Mouse (Mus musculus): ENCODE data around the gene Rab36. TPM values are rescaled to one million over a fixed set of nuclear protein-coding genes. Genes with fewer than 3 reads are reported as not detected.

Gene Rab36
- polyA plus RNA-seq, 1 experiment from 2014 or later, result 11.7 TPM

DNA sequence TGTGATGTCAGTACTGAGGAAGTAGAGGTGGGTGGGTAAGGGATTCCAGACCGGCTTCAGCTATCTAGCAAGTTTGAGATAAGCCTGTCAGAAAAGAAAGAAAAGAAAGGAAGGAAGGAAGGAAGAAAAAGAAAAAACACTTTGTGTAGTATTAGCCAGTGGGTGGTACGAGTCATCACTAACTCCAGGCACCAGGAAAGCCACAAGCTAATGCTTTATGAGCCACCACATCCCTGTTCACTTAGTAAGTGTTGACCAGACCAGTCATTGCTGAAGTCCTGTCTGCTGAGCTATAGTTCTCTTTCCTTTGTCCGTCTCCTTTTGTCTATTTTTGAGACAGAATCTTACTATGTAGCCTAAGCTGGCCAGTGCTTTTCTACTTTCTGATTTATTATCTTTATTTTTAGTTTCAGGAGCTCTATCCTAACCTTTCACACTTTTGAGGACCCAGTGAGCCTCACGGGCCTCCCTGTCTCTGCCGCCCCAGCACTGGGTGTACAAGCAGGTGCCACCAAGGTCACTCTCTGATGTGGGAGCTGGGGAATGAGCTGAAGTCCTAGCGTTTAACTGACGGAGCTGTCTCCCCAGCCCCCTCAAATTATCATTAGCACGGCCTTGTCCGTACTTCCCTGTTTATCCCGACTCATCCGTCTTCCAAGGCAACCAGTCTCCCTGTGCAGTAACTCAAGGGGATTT is 33.6 kb downstream of the Rab36 start:
- ATAC-seq (ENCODE audit: insufficient number of reproducible peaks, insufficient read depth, low FRiP score, low TSS enrichment, low read depth), result no peak
- peaks cover 32% of the 10 kb centered on the region for H3K36me3 ChIP-seq
- H3K4me2 ChIP-seq, result no peak overlapping the region
- H3K27ac ChIP-seq, result no peak overlapping the region
- H3K9me3 ChIP-seq, result no peaks in the 10 kb centered on the region
- H3K4me1 ChIP-seq (replicated peaks), result peaks cover 35% of the 10 kb centered on the region
- H3K9ac ChIP-seq (replicated peaks), result no peak overlapping the region
- no peaks in the 10 kb centered on the region for H3K27me3 ChIP-seq
- H3K4me3 ChIP-seq (replicated peaks), result no peak overlapping the region
- WGBS, result 65% methylated on average over 11 of the region's 11 CpGs

DNA sequence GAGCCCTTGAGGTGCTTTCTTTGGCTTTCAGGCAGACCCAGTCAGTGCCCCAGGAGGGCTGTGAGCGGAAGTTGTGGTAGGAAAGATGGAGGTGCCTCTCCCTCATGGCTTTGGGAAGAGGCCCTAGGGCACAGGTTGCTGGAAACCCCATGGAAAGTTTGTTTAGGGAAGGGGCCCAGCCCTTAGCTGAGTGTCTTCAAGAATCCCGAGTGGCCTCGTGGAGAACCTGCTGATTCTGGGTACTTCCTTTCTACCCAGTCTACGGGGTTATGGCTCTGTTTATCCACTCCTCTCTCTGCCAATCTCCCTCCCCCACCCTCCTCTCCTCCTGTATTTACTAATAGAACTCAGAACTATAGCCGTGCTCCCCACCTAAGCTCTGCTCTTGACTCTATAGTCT is 38.8 kb downstream of the Rab36 start:
- no peak for ATAC-seq (ENCODE audit: insufficient number of reproducible peaks, insufficient read depth, low FRiP score, low TSS enrichment, low read depth)
- Histone ChIP-seq H3K27me3 (no peaks in the 10 kb centered on the region), H3K9me3 (no peaks in the 10 kb centered on the region), H3K36me3 (peaks cover 24% of the 10 kb centered on the region; the same call in 1 of the 2 replicates), H3K4me2 (no peak overlapping the region), H3K4me3 (replicated peaks) (no peak overlapping the region), H3K9ac (replicated peaks) (no peak overlapping the region), H3K27ac (no peak overlapping the region), H3K4me1 (replicated peaks) (peaks cover 20% of the 10 kb centered on the region; the same call in 1 of the 2 replicates)
- WGBS, result 82% methylated on average over 5 of the region's 5 CpGs

DNA sequence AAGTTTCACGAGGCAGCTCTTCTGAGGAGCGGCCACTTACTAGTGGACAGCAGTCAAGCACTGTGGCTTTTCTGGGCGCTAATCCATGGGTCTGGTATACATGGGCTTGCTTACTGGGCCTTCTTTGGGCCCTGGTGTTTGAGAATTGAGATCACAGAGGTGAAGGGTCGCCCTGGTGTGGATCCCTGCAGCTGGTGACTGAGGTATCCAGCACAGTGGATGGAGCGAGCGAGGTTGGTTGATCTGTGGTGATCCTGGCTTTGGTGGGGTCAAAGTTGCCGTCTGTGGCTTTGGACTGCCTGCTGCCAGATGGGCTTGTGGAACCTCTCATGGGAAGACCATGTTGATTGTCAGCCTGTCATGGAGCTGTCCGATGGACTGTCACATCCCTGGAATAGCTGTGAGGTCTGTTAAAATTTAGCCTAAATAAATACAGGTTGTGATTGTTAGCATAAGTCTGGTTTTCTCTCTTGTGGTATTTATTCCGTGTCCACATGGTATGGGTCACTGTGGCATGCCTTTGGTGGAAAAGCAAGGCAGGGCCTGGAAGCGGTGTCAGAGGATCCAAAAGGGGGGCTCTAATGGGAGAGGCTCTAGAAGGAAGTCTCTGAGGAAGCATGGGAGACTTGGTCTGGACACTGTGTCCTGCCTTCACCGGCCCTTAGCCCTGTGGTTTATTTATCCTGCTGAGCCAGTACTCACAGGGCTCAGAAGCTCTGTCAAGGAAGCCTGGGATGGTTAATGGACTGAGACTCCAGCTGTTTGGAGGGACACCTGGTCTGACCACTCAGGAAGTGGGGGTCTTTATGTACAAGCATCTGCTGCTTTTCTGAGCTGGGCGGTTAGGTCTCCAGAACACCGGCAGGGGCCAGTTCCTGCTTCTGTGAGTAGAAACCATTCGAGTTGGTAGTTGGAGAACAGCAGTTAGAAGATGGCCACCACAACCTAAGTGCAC is 41.6 kb downstream of the Rab36 start:
- Histone ChIP-seq H3K27ac (no peak overlapping the region), H3K9ac (replicated peaks) (no peak overlapping the region), H3K4me1 (replicated peaks) (peaks cover 20% of the 10 kb centered on the region; the same call in 1 of the 2 replicates), H3K4me2 (no peak overlapping the region), H3K36me3 (peaks cover 28% of the 10 kb centered on the region), H3K4me3 (replicated peaks) (no peak overlapping the region), H3K27me3 (no peaks in the 10 kb centered on the region), H3K9me3 (no peaks in the 10 kb centered on the region)
- no peak for ATAC-seq (ENCODE audit: insufficient number of reproducible peaks, insufficient read depth, low FRiP score, low TSS enrichment, low read depth)
- 75% methylated on average over 14 of the region's 14 CpGs for WGBS

DNA sequence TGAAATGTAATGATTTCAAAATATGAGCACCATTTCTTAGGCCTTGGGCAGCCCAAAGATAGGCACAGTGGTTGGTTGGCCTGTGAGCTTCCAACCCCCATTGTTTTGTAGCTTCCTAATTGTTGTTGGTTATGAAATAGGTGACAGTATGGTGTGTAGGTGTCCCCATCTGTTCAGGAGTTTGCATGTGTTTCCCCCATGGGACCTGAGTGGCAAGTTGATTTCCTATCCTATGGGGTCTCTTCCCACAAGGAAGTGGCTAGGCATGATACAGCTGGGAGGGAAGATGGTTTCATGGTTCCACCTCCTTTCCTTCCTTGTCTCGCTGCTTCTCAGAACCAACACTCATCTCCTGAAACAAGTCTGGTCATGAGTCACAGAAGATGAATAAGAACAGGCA is 48.5 kb downstream of the Rab36 start:
- no peak for ATAC-seq (ENCODE audit: insufficient number of reproducible peaks, insufficient read depth, low FRiP score, low TSS enrichment, low read depth)
- no peaks in the 10 kb centered on the region for H3K4me1 ChIP-seq (replicated peaks)
- no peak overlapping the region for H3K27ac ChIP-seq
- no peak overlapping the region for H3K9ac ChIP-seq (replicated peaks)
- no peak overlapping the region for H3K4me2 ChIP-seq
- 77% methylated on average over 1 of the region's 1 CpGs for WGBS
- no peaks in the 10 kb centered on the region for H3K9me3 ChIP-seq
- no peaks in the 10 kb centered on the region for H3K27me3 ChIP-seq
- H3K4me3 ChIP-seq (replicated peaks), result no peak overlapping the region
- peaks cover 20% of the 10 kb centered on the region for H3K36me3 ChIP-seq

GRCm38 (mm10) chr10:75088471-75088870 is 51.6 kb downstream of the Rab36 start:
- Histone ChIP-seq H3K9me3 (no peaks in the 10 kb centered on the region), H3K4me1 (replicated peaks) (0 out of 2 replicates have a peak, but pooled peaks cover 10% of the 10 kb centered on the region), H3K27me3 (no peaks in the 10 kb centered on the region), H3K9ac (replicated peaks) (no peak overlapping the region), H3K4me3 (replicated peaks) (no peak overlapping the region), H3K27ac (no peak overlapping the region), H3K4me2 (no peak overlapping the region), H3K36me3 (peaks cover 21% of the 10 kb centered on the region; the same call in 1 of the 2 replicates)
- 92% methylated on average over 4 of the region's 4 CpGs for WGBS
- ATAC-seq (ENCODE audit: insufficient number of reproducible peaks, insufficient read depth, low FRiP score, low TSS enrichment, low read depth), result no peak

- no peaks in the 10 kb centered on the region for H3K27me3 ChIP-seq
- H3K4me3 ChIP-seq (replicated peaks), result no peak overlapping the region
- no peak overlapping the region for H3K9ac ChIP-seq (replicated peaks)
- no peak overlapping the region for H3K4me2 ChIP-seq
- no peak for ATAC-seq (ENCODE audit: insufficient number of reproducible peaks, insufficient read depth, low FRiP score, low TSS enrichment, low read depth)
- H3K27ac ChIP-seq, result no peak overlapping the region
- no peaks in the 10 kb centered on the region for H3K9me3 ChIP-seq
- 81% methylated on average over 10 of the region's 10 CpGs for WGBS
- peaks cover 19% of the 10 kb centered on the region for H3K4me1 ChIP-seq (replicated peaks)
- 0 out of 2 replicates have a peak, but pooled peaks cover 5% of the 10 kb centered on the region for H3K36me3 ChIP-seq
These were observed 54.8 kb downstream of the Rab36 start for GRCm38 (mm10) chr10:75091478-75092152.

DNA sequence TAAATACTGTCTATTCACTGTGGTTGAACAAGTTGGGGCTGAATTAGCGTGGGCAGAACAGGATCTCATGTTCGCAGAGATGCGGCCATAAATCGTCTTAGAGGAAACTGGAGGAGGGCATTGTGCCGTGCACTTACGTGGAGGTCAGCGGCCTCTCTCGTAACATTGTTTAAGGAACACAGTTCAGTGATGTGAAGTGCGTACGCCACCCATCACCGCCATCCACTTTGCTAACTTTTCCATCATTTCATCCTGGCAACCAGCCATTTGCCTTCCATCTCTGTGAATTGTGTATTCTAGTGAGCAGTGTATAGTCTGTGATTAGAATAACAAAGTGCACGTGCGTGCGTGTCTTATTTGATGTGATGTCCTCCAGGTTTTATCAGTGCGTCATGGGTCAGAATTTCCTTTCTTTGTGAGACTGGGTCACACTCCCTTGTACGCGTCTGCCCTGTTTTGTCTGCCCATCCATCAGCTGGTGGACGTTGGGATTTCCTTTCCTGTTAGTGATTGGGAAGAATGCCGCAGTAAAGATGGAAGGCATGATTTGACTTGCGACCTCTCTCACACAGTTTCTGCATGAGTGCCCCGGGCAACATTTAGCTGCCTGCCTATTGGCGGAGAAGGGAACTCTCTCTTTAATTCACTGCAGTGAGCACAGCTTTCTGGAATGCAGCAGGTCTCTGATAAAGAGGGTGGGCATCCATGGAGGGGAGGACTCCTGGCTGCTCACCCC is 56.6 kb downstream of the Rab36 start:
- Histone ChIP-seq H3K9me3 (no peaks in the 10 kb centered on the region), H3K4me2 (no peak overlapping the region), H3K27me3 (no peaks in the 10 kb centered on the region), H3K4me1 (replicated peaks) (peaks cover 36% of the 10 kb centered on the region), H3K4me3 (replicated peaks) (no peak overlapping the region), H3K27ac (no peak overlapping the region), H3K9ac (replicated peaks) (no peak overlapping the region), H3K36me3 (0 out of 2 replicates have a peak, but pooled peaks cover 5% of the 10 kb centered on the region)
- 0 out of 2 replicates have a peak, but pooled peaks have one; percentile 24 for ATAC-seq (ENCODE audit: insufficient number of reproducible peaks, insufficient read depth, low FRiP score, low TSS enrichment, low read depth)
- WGBS, result 56% methylated on average over 22 of the region's 22 CpGs

DNA sequence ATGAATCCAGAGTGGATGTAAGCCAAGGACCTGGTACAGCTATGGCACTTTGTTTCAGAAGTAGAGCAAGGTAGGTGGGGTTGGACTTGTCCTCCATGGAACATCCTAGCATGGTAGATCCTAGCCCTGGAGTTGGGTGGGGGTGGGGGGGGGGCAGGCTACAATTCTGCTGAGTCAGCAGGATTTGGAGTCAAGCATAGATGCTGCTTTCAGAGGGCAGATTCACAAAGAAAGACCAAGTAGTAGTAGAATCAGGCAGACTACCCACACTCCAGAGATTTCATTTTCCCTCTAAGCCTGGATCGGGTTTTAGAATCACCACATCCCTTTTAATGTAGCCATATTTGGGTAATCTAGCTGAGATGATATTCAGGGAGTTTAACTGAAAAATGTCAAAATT is 57.5 kb downstream of the Rab36 start:
- Histone ChIP-seq H3K9ac (replicated peaks) (no peak overlapping the region), H3K27me3 (no peaks in the 10 kb centered on the region), H3K27ac (no peak overlapping the region), H3K9me3 (no peaks in the 10 kb centered on the region), H3K36me3 (0 out of 2 replicates have a peak, but pooled peaks cover 5% of the 10 kb centered on the region), H3K4me2 (no peak overlapping the region), H3K4me1 (replicated peaks) (peaks cover 43% of the 10 kb centered on the region), H3K4me3 (replicated peaks) (no peak overlapping the region)
- WGBS, result 93% methylated on average over 1 of the region's 1 CpGs
- ATAC-seq (ENCODE audit: insufficient number of reproducible peaks, insufficient read depth, low FRiP score, low TSS enrichment, low read depth), result no peak

DNA sequence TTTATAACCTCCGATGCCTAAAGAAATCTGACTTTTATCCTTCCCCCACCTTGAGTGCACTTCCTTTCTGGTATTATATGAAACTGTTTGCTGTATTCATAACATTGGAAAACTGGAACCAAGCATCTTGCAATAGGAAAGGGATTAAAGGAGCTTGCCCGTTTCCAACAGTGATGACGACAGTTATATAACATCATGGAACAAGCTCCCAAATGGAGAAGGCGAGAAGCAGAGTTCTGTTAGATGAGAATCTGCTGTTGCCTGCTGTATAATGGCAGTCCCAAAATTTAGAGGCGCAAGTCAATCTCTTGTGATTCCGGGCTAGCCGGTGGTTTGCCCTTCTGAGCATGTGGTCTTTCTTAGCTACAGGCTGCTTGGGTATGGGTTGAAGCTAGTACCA is 58.4 kb downstream of the Rab36 start:
- H3K27me3 ChIP-seq, result no peaks in the 10 kb centered on the region
- ATAC-seq (ENCODE audit: insufficient number of reproducible peaks, insufficient read depth, low FRiP score, low TSS enrichment, low read depth), result no peak
- WGBS, result 91% methylated on average over 7 of the region's 7 CpGs
- H3K4me2 ChIP-seq, result no peak overlapping the region
- peaks cover 43% of the 10 kb centered on the region for H3K4me1 ChIP-seq (replicated peaks)
- no peak overlapping the region for H3K9ac ChIP-seq (replicated peaks)
- H3K9me3 ChIP-seq, result no peaks in the 10 kb centered on the region
- no peak overlapping the region for H3K4me3 ChIP-seq (replicated peaks)
- 0 out of 2 replicates have a peak, but pooled peaks cover 5% of the 10 kb centered on the region for H3K36me3 ChIP-seq
- H3K27ac ChIP-seq, result no peak overlapping the region

- peaks cover 37% of the 10 kb centered on the region for H3K4me1 ChIP-seq (replicated peaks)
- no peaks in the 10 kb centered on the region for H3K27me3 ChIP-seq
- H3K9ac ChIP-seq (replicated peaks), result no peak overlapping the region
- ATAC-seq (ENCODE audit: insufficient number of reproducible peaks, insufficient read depth, low FRiP score, low TSS enrichment, low read depth), result no peak
- 15% methylated on average over 10 of the region's 10 CpGs for WGBS
- H3K4me3 ChIP-seq (replicated peaks), result no peak overlapping the region
- H3K36me3 ChIP-seq, result no peaks in the 10 kb centered on the region
- no peaks in the 10 kb centered on the region for H3K9me3 ChIP-seq
- H3K4me2 ChIP-seq, result no peak overlapping the region
- H3K27ac ChIP-seq, result peak overlapping the region; percentile 8; the same call in 1 of the 2 replicates
These were observed 61.8 kb downstream of the Rab36 start for GRCm38 (mm10) chr10:75098446-75099183.

All from limb, embryonic 12.5 days (tissue).